ENCODE assay signal across 10 mouse cellular contexts in genomic region chr8:121468083-121469071, GRCm38 (mm10).
DNase-seq lines count a peak whose midpoint lies in the region; ATAC-seq and TF ChIP-seq lines count a peak whose summit lies in the region.
"Had no signal": no experiment of that assay in that cellular context is flagged by ENCODE, and none has a peak within 500 bp of the region (broad histone marks: within the 10 kb centered on the region; RNA-seq: fewer than 3 reads in every experiment).

No protein-coding gene starts in this region.

- no peaks in the 10 kb centered on the region for H3K36me3 ChIP-seq in heart, postnatal 0 days (replicated peaks; ENCODE audit: control insufficient read depth, insufficient read depth, low read length)
- no peaks in the 10 kb centered on the region for H3K36me3 ChIP-seq in limb, embryonic 10.5 days

- peak; percentile 4; the same call in 1 of the 2 replicates for ATAC-seq in heart, postnatal 0 days (ENCODE audit: insufficient read depth, low read depth)

- TF ChIP-seq CTCF in heart, postnatal 0 days (IDR thresholded peaks at IDR 0.05; ENCODE audit: low read depth), result no peak

- H3K4me1 ChIP-seq in heart, postnatal 0 days (ENCODE audit: control insufficient read depth, insufficient read depth), result no peaks in the 10 kb centered on the region
- peaks cover 37% of the 10 kb centered on the region for H3K4me1 ChIP-seq in limb, embryonic 10.5 days

- no peak overlapping the region for H3K4me3 ChIP-seq in heart, postnatal 0 days (ENCODE audit: low read depth, low read length)
- H3K4me3 ChIP-seq in limb, embryonic 10.5 days, result no peak overlapping the region

- H3K27me3 ChIP-seq in heart, postnatal 0 days (ENCODE audit: control insufficient read depth, insufficient read depth, low read length), result no peaks in the 10 kb centered on the region
- no peaks in the 10 kb centered on the region for H3K27me3 ChIP-seq in limb, embryonic 10.5 days (ENCODE audit: low read depth, poor library complexity, severe bottlenecking)

- no peak overlapping the region for H3K4me2 ChIP-seq in heart, postnatal 0 days (ENCODE audit: low read depth, low read length)

- no peak for DNase-seq in heart, postnatal 0 days (ENCODE audit: low spot score)
- DNase-seq in heart, postnatal 10 days, result no peak
- DNase-seq in Muller cell, postnatal 12 days (ENCODE audit: inconsistent ontology term), result peak; percentile 60
- peak; percentile 59 for DNase-seq in adrenal gland, postnatal 10 days
- DNase-seq in limb, embryonic 10.5 days (ENCODE audit: low spot score), result no peak
- no peak for DNase-seq in spleen, postnatal 14 days (ENCODE audit: low spot score in 2 of 2)
- DNase-seq in kidney, adult 9 months, result no peak
- DNase-seq: cerebellum, postnatal 36 days; kidney, adult 11 months; spleen, adult 18-20 months had no signal

- no peak for TF ChIP-seq EP300 in heart, postnatal 0 days (IDR thresholded peaks at IDR 0.05; ENCODE audit: low read depth)

- WGBS in heart, postnatal 0 days, result 77% methylated on average over 49 of the region's 49 CpGs
- WGBS in limb, embryonic 10.5 days, result 80% methylated on average over 49 of the region's 49 CpGs

- no peak overlapping the region for H3K9ac ChIP-seq in heart, postnatal 0 days (replicated peaks; ENCODE audit: low read depth, low read length)

- no peaks in the 10 kb centered on the region for H3K9me3 ChIP-seq in heart, postnatal 0 days (replicated peaks; ENCODE audit: control insufficient read depth, low read length)
- H3K9me3 ChIP-seq in limb, embryonic 10.5 days (replicated peaks), result no peaks in the 10 kb centered on the region

- intact Hi-C loops in heart, postnatal 10 days (cut with DNase I), result no loop called here

- peak overlapping the region; percentile 34; the same call in 1 of the 2 replicates for H3K27ac ChIP-seq in heart, postnatal 0 days (ENCODE audit: low read depth)
- H3K27ac ChIP-seq in limb, embryonic 10.5 days, result peak overlapping the region; percentile 87

Comparison
In these comparisons a context has a peak if more than half of its experiments do, and no peak if none do; other contexts are left out.
1. DNase-seq: peak in Muller cell, postnatal 12 days (single experiment) and adrenal gland, postnatal 10 days (single experiment); none in heart, postnatal 0 days (single experiment), heart, postnatal 10 days (0 of 2), limb, embryonic 10.5 days (single experiment), spleen, postnatal 14 days (0 of 2) and kidney, adult 9 months (single experiment).